Mouse (Mus musculus) adrenal gland, adult 10 weeks (tissue): ENCODE data around the gene Hbb-bh2. TPM values are rescaled to one million over a fixed set of nuclear protein-coding genes. Genes with fewer than 3 reads are reported as not detected.

Source experiments
- polyA plus RNA-seq: library from polyadenylated mRNA; stranded (reverse); fragments of 350-450 nt; fragmentation: Illumina TruSeq; extraction: RNeasy Lipid Tissue Mini Kit (QIAGEN cat#74804); gene quantifications from one replicate; pipeline ENCODE4 v1.2.3, GENCODE M21; 2014; ENCODE audit warnings: low read depth, low replicate concordance

Gene Hbb-bh2
- not detected for polyA plus RNA-seq

DNA sequence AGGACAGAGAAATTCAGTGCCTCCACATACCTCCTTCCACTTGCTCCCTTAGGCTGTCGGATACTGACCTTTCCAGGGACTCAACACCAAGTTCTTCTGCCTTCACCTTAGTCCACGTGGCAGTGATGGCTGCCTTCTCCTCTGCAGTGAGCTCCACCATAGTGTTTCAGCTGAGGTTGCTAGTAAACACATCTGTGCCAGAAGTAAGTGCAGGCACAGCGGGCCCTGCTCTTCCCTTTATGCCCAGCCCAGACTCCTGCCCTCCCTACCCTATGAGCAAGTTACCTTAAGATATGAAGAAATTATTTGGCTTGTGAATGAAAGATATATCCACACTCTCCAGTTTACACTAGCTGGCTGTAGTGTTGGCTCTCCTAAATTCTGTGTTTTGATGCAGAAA is at the start of gene Hbb-bh2:
Gene Hbb-bh2 (minus strand): TSS at position 253 of the 400 bp plus-strand sequence.

DNA sequence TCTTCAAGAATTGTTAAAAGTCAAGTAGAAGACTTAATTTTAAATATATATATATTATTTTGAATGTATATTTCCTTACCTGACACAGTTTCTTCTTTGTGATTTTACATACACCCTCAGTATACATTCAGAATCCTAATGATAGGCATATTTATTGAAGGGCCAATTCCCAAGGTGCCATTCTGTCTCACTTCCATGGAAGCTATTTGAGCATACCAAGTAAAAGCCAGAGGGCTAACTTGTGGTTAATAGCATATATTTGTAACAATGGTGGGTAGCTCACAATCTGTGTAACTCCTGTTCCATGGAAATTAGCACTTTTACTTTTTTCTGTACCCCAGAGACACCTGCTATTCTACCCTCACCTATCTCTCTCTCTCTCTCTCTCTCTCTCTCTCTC is 45.8 kb upstream of the Hbb-bh2 start, which contains the start of gene Olfr66:
Gene Olfr66 (minus strand): TSS at position 101 of the 400 bp plus-strand sequence.

DNA sequence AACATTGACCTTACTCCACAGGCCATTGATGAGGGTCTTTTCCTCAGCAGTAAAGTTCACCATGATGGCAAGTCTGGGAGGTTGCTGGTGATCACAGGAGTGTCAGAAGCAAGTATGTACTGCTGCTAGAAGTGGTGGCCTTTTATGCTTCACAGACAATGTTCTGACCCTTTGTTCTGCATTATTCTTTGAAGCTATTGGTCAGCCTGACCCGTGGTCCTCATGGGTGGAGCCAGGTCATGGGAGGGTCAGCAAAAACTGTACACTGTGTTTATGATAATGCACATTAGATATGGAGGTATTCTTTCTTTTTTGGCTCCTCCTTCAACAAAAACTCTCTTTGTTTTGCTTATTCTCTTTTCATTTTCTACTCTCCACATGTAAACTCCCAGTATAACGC is 12.8 kb upstream of the Hbb-bh2 start, which contains the start of gene Hbb-y:
Gene Hbb-y (minus strand): TSS at position 127 of the 400 bp plus-strand sequence.

GRCm38 (mm10) chr7:103843034-103843433 is 2.7 kb upstream of the Hbb-bh2 start, which contains the start of gene Hbb-bh1:
Hbb-bh1 (minus strand) TSS chr7:103843164.

GRCm38 (mm10) chr7:103827808-103828207 is 12.5 kb downstream of the Hbb-bh2 start, which contains the start of gene Hbb-bs:
Hbb-bs (minus strand) TSS chr7:103828096.

GRCm38 (mm10) chr7:103813766-103814165 is 26.6 kb downstream of the Hbb-bh2 start, which contains the start of gene Hbb-bt:
Hbb-bt (minus strand) TSS chr7:103813996.

DNA sequence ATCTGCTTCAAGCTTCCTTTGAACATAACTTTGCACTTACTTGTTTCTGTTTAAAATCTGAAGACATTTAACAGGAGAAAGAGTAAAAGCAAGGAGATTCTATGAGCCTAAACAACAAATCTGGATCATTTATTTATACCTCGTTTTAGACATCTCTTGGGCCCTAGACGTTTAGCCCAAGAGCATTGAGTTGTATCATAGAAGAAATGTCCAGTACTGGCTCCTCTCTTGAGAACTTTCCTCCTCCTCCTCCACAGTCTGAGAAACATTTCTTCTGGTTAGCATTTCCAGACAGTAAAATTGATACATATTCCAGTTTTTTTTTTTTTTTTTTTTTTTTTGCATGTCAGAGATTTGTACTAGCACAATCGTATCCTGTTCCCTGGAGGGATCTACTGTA is 48.6 kb downstream of the Hbb-bh2 start, which contains the start of gene Olfr67:
Gene Olfr67 (minus strand): TSS at position 101 of the 400 bp plus-strand sequence.

Other genes with a start within 250 kb of the Hbb-bh2 start
- gene Olfr619, start 239.9 kb downstream of the Hbb-bh2 start, polyA plus RNA-seq: not detected
- gene Olfr620, start 228.0 kb downstream of the Hbb-bh2 start, polyA plus RNA-seq: not detected
- not detected for gene Olfr622, start 197.8 kb downstream of the Hbb-bh2 start, polyA plus RNA-seq
- gene Olfr623, start 176.8 kb downstream of the Hbb-bh2 start, polyA plus RNA-seq: not detected
- 0.12 TPM for gene Olfr624, start 169.3 kb downstream of the Hbb-bh2 start, polyA plus RNA-seq
- not detected for gene Olfr625-ps1, start 157.8 kb downstream of the Hbb-bh2 start, polyA plus RNA-seq
- gene Olfr243, start 125.8 kb downstream of the Hbb-bh2 start, polyA plus RNA-seq: not detected
- gene Olfr628, start 110.1 kb downstream of the Hbb-bh2 start, polyA plus RNA-seq: not detected
- gene Olfr629, start 95.6 kb downstream of the Hbb-bh2 start, polyA plus RNA-seq: not detected
- gene Olfr630, start 83.2 kb downstream of the Hbb-bh2 start, polyA plus RNA-seq: not detected
- gene Olfr69, start 68.9 kb downstream of the Hbb-bh2 start, polyA plus RNA-seq: not detected
- gene Olfr68, start 60.8 kb downstream of the Hbb-bh2 start, polyA plus RNA-seq: not detected
- not detected for gene Olfr67, start 48.7 kb downstream of the Hbb-bh2 start, polyA plus RNA-seq
- 7.8 TPM for gene Hbb-bt, start 26.5 kb downstream of the Hbb-bh2 start, polyA plus RNA-seq
- 111 TPM for gene Hbb-bs, start 12.4 kb downstream of the Hbb-bh2 start, polyA plus RNA-seq
- gene Hbb-bh1, start 2.6 kb upstream of the Hbb-bh2 start, polyA plus RNA-seq: not detected
- not detected for gene Hbb-y, start 12.7 kb upstream of the Hbb-bh2 start, polyA plus RNA-seq
- not detected for gene Olfr66, start 45.7 kb upstream of the Hbb-bh2 start, polyA plus RNA-seq
- gene Olfr64, start 54.0 kb upstream of the Hbb-bh2 start, polyA plus RNA-seq: not detected
- not detected for gene Olfr65, start 63.0 kb upstream of the Hbb-bh2 start, polyA plus RNA-seq
- gene Olfr631, start 88.3 kb upstream of the Hbb-bh2 start, polyA plus RNA-seq: not detected
- gene Olfr632, start 93.8 kb upstream of the Hbb-bh2 start, polyA plus RNA-seq: not detected
- gene Olfr633, start 103.9 kb upstream of the Hbb-bh2 start, polyA plus RNA-seq: not detected
- gene Olfr635, start 130.6 kb upstream of the Hbb-bh2 start, polyA plus RNA-seq: not detected
- gene Olfr638, start 158.2 kb upstream of the Hbb-bh2 start, polyA plus RNA-seq: not detected
- gene Olfr639, start 176.8 kb upstream of the Hbb-bh2 start, polyA plus RNA-seq: not detected
- gene Olfr640, start 185.1 kb upstream of the Hbb-bh2 start, polyA plus RNA-seq: not detected
- not detected for gene Olfr641, start 194.9 kb upstream of the Hbb-bh2 start, polyA plus RNA-seq
- not detected for gene Olfr642, start 212.1 kb upstream of the Hbb-bh2 start, polyA plus RNA-seq
- gene 4930516K23Rik, start 220.9 kb upstream of the Hbb-bh2 start, polyA plus RNA-seq: not detected
- not detected for gene Olfr644, start 231.3 kb upstream of the Hbb-bh2 start, polyA plus RNA-seq
- gene Olfr645, start 244.9 kb upstream of the Hbb-bh2 start, polyA plus RNA-seq: not detected